Mouse (Mus musculus) heart, postnatal 0 days (tissue): ENCODE data around the gene Gm28778.

Experiments used
- CTCF ChIP-seq: IDR thresholded peaks from 2 replicates; pipeline ENCODE4 v1.5.1; 2016; ENCODE audit warnings: antibody characterized with exemption, control low read depth, low read depth
- EP300 ChIP-seq: IDR thresholded peaks from 2 replicates; pipeline ENCODE4 v1.6.1; 2016; ENCODE audit warnings: antibody characterized with exemption, low read depth

- TF ChIP-seq CTCF = peak; percentile 61
- TF ChIP-seq EP300 = no peak
Observed at GRCm38 (mm10) chr1:53352327-53353261, 55.7 kb downstream of the Gm28778 start, which contains the start of the genes Asdurf, Gm28551 and Asnsd1.
